Mouse (Mus musculus): ENCODE measurements around the gene Ago3.

DNA sequence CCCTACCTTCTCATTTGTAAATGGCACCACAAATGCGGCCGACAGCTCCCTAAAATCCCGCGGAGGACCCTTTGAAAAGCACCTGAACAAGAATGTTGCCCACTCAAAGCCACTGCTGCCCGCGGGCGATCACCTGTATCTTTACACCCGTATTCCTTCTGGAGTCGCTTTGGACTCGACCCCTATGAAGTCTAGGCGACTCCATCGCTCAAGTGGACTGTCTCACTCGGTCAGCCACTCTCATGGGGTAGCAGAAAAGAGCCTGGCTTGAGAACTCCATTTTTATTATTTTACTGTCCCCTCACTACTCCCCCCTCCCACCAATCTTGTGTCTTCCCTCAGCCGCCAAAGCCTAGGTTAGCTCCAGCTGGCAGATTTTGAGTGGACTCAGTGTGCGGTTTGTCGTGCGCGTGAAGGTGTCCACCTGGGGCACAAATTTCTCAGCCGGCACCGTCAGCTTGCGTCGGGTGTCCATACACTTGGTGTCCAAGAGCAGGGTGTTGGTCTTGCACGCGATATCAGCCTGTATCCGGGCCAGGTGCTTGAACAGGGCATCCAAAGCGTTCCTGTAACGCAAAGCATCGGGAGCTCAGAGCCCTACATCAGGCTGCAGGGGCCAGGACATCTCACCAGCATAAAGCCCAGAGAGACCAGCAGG lies 107.4 kb downstream of the Ago3 start:
- TF ChIP-seq CTCF (IDR thresholded peaks at IDR 0.05; ENCODE audit: insufficient read depth, low read length) (no peak), POLR2A (IDR thresholded peaks at IDR 0.05; ENCODE audit: borderline replicate concordance, extremely low read depth, low read depth, low read length) (no peak)

All from lung, adult 2 months (tissue).